Mouse (Mus musculus) cerebellum, postnatal 25 days (tissue): ENCODE data around the gene Dock9.
"Not testable (repeated sequence)": the region's sequence is repeated elsewhere in the genome, so short reads cannot be mapped to it uniquely, and the experiment has no call there.

Experiments
- DNase-seq, 2 experiments: peaks; one replicate each; pipeline ENCODE4 v3.0.0; 2021; ENCODE audit warnings: mixed read lengths in 2 of 2

Gene Dock9

GRCm38 (mm10) chr14:121697709-121698619 lies 99.7 kb downstream of the Dock9 start:
- DNase-seq: no peak

- no peak for DNase-seq
Measured at GRCm38 (mm10) chr14:121697143-121697680, 100.4 kb downstream of the Dock9 start.

- DNase-seq: no peak
Measured at GRCm38 (mm10) chr14:121696429-121697118, 101.1 kb downstream of the Dock9 start.

GRCm38 (mm10) chr14:121694706-121695105 lies 102.9 kb downstream of the Dock9 start:
- DNase-seq: no peak

- DNase-seq: no peak
Measured at GRCm38 (mm10) chr14:121693991-121694594, 103.5 kb downstream of the Dock9 start.

GRCm38 (mm10) chr14:121689649-121690048 lies 108.0 kb downstream of the Dock9 start:
- not testable (repeated sequence) for DNase-seq

GRCm38 (mm10) chr14:121688175-121688574 lies 109.5 kb downstream of the Dock9 start:
- DNase-seq: no peak

GRCm38 (mm10) chr14:121687274-121687673 lies 110.4 kb downstream of the Dock9 start:
- no peak for DNase-seq

- no peak for DNase-seq
Measured at GRCm38 (mm10) chr14:121678913-121679312, 118.7 kb downstream of the Dock9 start.

- DNase-seq: no peak
Measured at GRCm38 (mm10) chr14:121678445-121678844, 119.2 kb downstream of the Dock9 start.

GRCm38 (mm10) chr14:121676596-121677330 lies 120.9 kb downstream of the Dock9 start:
- peak; percentile 47 to 69 for DNase-seq

- no peak for DNase-seq
Measured at GRCm38 (mm10) chr14:121676121-121676591, 121.5 kb downstream of the Dock9 start.

GRCm38 (mm10) chr14:121675579-121675978 lies 122.1 kb downstream of the Dock9 start:
- no peak for DNase-seq

- DNase-seq: no peak
Measured at GRCm38 (mm10) chr14:121675146-121675545, 122.5 kb downstream of the Dock9 start.

- no peak for DNase-seq
Measured at GRCm38 (mm10) chr14:121670016-121670415, 127.6 kb downstream of the Dock9 start.

GRCm38 (mm10) chr14:121666641-121667274 lies 130.9 kb downstream of the Dock9 start:
- DNase-seq: no peak

GRCm38 (mm10) chr14:121665693-121666273 lies 131.9 kb downstream of the Dock9 start:
- DNase-seq: no peak

- no peak for DNase-seq
Measured at GRCm38 (mm10) chr14:121663913-121664312, 133.7 kb downstream of the Dock9 start.

GRCm38 (mm10) chr14:121660918-121661317 lies 136.7 kb downstream of the Dock9 start:
- no peak for DNase-seq

GRCm38 (mm10) chr14:121660167-121660894 lies 137.3 kb downstream of the Dock9 start:
- DNase-seq: no peak
